Mouse (Mus musculus): ENCODE data around the gene Il1rapl1. TPM values are rescaled to one million over a fixed set of nuclear protein-coding genes. Genes with fewer than 3 reads are reported as not detected.
A peak's percentile ranks its signal among the peaks of the same experiment; 100 is the strongest.

Gene Il1rapl1
- 0.20 and 0.51 TPM in 2 replicates for polyA plus RNA-seq (2015; fragmentation: Nextera tagmentation; extraction: Ambion mirVana)

DNA sequence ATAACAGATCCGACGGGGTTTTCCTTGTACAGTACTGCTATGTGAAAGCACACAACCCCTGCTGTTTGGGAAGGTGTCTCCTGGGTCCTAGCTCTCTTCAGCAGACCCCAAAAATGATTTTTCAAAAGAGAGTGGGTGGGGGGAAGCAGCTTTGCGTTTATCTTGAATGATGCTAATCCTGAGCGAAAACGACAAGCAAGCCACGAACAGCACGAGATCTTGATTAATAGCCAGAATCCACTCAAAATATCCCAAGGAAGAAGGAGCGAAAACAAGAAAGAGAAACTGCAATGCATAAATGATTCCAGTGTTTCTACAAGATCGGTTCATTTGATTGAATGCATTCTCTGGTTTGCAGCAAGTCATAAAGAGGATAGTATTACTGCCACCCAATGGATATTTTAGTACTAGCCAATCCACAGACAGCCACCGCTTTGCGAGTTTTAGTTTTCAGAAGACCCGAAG lies at the start of gene Il1rapl1:
Gene Il1rapl1, minus strand, starts transcription at position 37 of the 465 bp plus-strand sequence.
- 16% methylated on average over 12 of the region's 12 CpGs for WGBS
- no peak for ATAC-seq (replicated peaks; ENCODE audit: insufficient number of reproducible peaks, insufficient read depth, low FRiP score, low read depth)
- Histone ChIP-seq H3K4me1 (replicated peaks) (no peaks in the 10 kb centered on the region), H3K36me3 (no peaks in the 10 kb centered on the region), H3K9me3 (replicated peaks) (no peaks in the 10 kb centered on the region), H3K27ac (no peak within 1 kb of the TSS), H3K9ac (no peak within 1 kb of the TSS), H3K27me3 (no peaks in the 10 kb centered on the region), H3K4me3 (peak within 1 kb of the TSS; percentile 43), H3K4me2 (peak within 1 kb of the TSS; percentile 64)

GRCm38 (mm10) chrX:88158037-88158436 lies 42.6 kb upstream of the Il1rapl1 start:
- Histone ChIP-seq H3K36me3 (no peaks in the 10 kb centered on the region), H3K4me3 (no peak overlapping the region), H3K4me2 (no peak overlapping the region), H3K9ac (no peak overlapping the region), H3K9me3 (replicated peaks) (no peaks in the 10 kb centered on the region), H3K27ac (no peak overlapping the region), H3K4me1 (replicated peaks) (no peaks in the 10 kb centered on the region), H3K27me3 (no peaks in the 10 kb centered on the region)
- WGBS, result 39% methylated on average over 2 of the region's 2 CpGs
- no peak for ATAC-seq (replicated peaks; ENCODE audit: insufficient number of reproducible peaks, insufficient read depth, low FRiP score, low read depth)

GRCm38 (mm10) chrX:88125612-88126011 lies 10.2 kb upstream of the Il1rapl1 start:
- H3K4me2 ChIP-seq, result no peak overlapping the region
- no peak overlapping the region for H3K27ac ChIP-seq
- H3K36me3 ChIP-seq, result no peaks in the 10 kb centered on the region
- 33% methylated on average over 3 of the region's 3 CpGs for WGBS
- no peak overlapping the region for H3K4me3 ChIP-seq
- no peak overlapping the region for H3K9ac ChIP-seq
- H3K27me3 ChIP-seq, result no peaks in the 10 kb centered on the region
- ATAC-seq (replicated peaks; ENCODE audit: insufficient number of reproducible peaks, insufficient read depth, low FRiP score, low read depth), result no peak
- no peaks in the 10 kb centered on the region for H3K4me1 ChIP-seq (replicated peaks)
- H3K9me3 ChIP-seq (replicated peaks), result no peaks in the 10 kb centered on the region

DNA sequence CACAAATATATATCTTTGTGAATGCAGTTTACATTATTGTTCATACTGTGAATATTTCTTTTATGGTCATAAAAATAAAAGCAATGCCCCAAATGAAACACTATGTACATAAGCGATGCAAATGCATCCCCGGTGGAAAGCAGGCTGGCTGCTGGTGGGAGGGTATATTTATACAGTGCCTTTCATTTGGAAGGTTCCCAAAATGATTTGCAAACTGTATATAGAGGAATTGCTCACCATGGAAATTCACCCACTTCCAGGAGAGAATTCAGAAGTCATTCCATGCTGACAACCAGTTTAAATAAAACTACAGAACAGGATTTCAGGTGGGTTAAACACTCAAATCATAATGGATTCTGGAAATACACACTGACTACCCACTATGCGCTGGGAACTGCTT lies 4.6 kb upstream of the Il1rapl1 start:
- Histone ChIP-seq H3K9me3 (replicated peaks) (no peaks in the 10 kb centered on the region), H3K4me2 (no peak overlapping the region), H3K4me1 (replicated peaks) (no peaks in the 10 kb centered on the region), H3K9ac (no peak overlapping the region), H3K4me3 (no peak overlapping the region), H3K36me3 (no peaks in the 10 kb centered on the region), H3K27ac (no peak overlapping the region), H3K27me3 (no peaks in the 10 kb centered on the region)
- whole genome bisulfite sequencing, result 79% methylated on average over 3 of the region's 3 CpGs
- no peak for ATAC-seq (replicated peaks; ENCODE audit: insufficient number of reproducible peaks, insufficient read depth, low FRiP score, low read depth)

DNA sequence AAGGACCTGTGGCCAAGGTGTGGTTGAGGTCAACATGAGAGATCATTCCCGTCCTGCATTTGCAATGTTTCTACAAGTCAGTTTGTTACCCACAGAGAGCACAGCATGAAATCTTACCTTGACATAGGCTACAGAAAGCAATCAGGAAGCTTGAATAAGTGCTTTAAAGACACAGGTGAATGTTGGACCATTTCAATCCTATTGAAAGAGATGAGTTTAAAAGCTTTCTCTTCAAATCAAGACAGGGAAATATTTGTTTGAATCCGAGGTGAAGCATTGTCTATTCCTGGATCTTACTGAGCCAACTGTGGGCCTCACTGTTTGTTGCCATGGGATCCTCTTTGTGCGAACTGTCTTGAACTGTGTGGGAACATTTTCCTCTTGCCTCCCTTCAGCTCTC lies 2.4 kb upstream of the Il1rapl1 start:
- Histone ChIP-seq H3K4me3 (no peak overlapping the region), H3K4me2 (no peak overlapping the region), H3K9me3 (replicated peaks) (no peaks in the 10 kb centered on the region), H3K27me3 (no peaks in the 10 kb centered on the region), H3K27ac (no peak overlapping the region), H3K9ac (no peak overlapping the region), H3K36me3 (no peaks in the 10 kb centered on the region), H3K4me1 (replicated peaks) (no peaks in the 10 kb centered on the region)
- WGBS, result 41% methylated on average over 3 of the region's 3 CpGs
- no peak for ATAC-seq (replicated peaks; ENCODE audit: insufficient number of reproducible peaks, insufficient read depth, low FRiP score, low read depth)

- peak overlapping the region; percentile 43 for H3K4me3 ChIP-seq
- 9% methylated on average over 3 of the region's 3 CpGs for WGBS
- no peak overlapping the region for H3K27ac ChIP-seq
- H3K4me1 ChIP-seq (replicated peaks), result no peaks in the 10 kb centered on the region
- no peak for ATAC-seq (replicated peaks; ENCODE audit: insufficient number of reproducible peaks, insufficient read depth, low FRiP score, low read depth)
- no peaks in the 10 kb centered on the region for H3K36me3 ChIP-seq
- H3K9ac ChIP-seq, result no peak overlapping the region
- no peaks in the 10 kb centered on the region for H3K27me3 ChIP-seq
- no peaks in the 10 kb centered on the region for H3K9me3 ChIP-seq (replicated peaks)
- H3K4me2 ChIP-seq, result peak overlapping the region; percentile 64
These were observed 881 bp upstream of the Il1rapl1 start for GRCm38 (mm10) chrX:88116326-88116725.

- H3K4me3 ChIP-seq, result no peak overlapping the region
These were observed 1.9 kb downstream of the Il1rapl1 start for GRCm38 (mm10) chrX:88113561-88113960.

GRCm38 (mm10) chrX:88112254-88112653 lies 3.2 kb downstream of the Il1rapl1 start:
- WGBS, result 30% methylated on average over 2 of the region's 2 CpGs
- H3K4me3 ChIP-seq, result no peak overlapping the region
- H3K27ac ChIP-seq, result no peak overlapping the region
- ATAC-seq (replicated peaks; ENCODE audit: insufficient number of reproducible peaks, insufficient read depth, low FRiP score, low read depth), result no peak
- H3K27me3 ChIP-seq, result no peaks in the 10 kb centered on the region
- H3K36me3 ChIP-seq, result no peaks in the 10 kb centered on the region
- H3K4me1 ChIP-seq (replicated peaks), result no peaks in the 10 kb centered on the region
- H3K9ac ChIP-seq, result no peak overlapping the region
- no peaks in the 10 kb centered on the region for H3K9me3 ChIP-seq (replicated peaks)
- no peak overlapping the region for H3K4me2 ChIP-seq

More at GRCm38 (mm10) chrX:88113561-88113960, 1.9 kb downstream of the Il1rapl1 start:
- no peak overlapping the region for H3K9ac ChIP-seq
- no peaks in the 10 kb centered on the region for H3K27me3 ChIP-seq
- no peak for ATAC-seq (replicated peaks; ENCODE audit: insufficient number of reproducible peaks, insufficient read depth, low FRiP score, low read depth)
- H3K36me3 ChIP-seq, result no peaks in the 10 kb centered on the region
- H3K4me1 ChIP-seq (replicated peaks), result no peaks in the 10 kb centered on the region
- H3K9me3 ChIP-seq (replicated peaks), result no peaks in the 10 kb centered on the region
- no peak overlapping the region for H3K27ac ChIP-seq
- no peak overlapping the region for H3K4me2 ChIP-seq
- WGBS, result 44% methylated on average over 6 of the region's 6 CpGs

GRCm38 (mm10) chrX:88109733-88110132 lies 5.7 kb downstream of the Il1rapl1 start:
- WGBS, result 73% methylated on average over 2 of the region's 2 CpGs

DNA sequence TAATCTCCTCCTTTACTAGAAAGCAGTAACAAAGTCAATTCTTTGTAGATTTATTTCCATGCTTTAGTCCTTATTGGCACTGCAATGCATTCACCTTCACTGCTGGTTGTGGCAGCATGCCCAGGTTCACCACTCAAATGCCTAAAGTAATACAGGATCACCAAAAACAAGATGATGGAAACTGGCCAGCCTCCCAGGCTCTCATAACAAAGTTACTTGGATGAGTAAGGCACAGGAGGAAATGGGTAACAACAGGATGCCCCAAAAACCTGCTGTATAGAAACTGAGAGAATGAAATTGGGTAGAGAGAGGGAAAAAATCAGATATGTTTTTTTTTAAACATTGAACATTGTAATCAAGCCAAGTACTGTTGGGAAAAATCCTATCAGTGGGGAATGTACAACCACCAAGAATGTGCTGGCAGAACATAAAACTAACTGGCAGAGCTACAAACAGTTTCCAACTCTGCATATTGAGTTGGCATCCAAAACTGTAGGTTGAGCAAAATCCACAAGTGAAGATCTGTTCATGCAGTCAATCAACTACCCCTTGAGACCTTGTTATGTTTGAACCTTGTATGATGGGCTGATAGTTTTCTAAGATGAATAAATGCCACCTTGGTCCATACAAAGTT lies 21.4 kb downstream of the Il1rapl1 start:
- no peak overlapping the region for H3K27ac ChIP-seq
- H3K36me3 ChIP-seq, result no peaks in the 10 kb centered on the region
- no peak overlapping the region for H3K4me2 ChIP-seq
- H3K9me3 ChIP-seq (replicated peaks), result no peaks in the 10 kb centered on the region
- H3K4me3 ChIP-seq, result no peak overlapping the region
- no peak overlapping the region for H3K9ac ChIP-seq
- H3K4me1 ChIP-seq (replicated peaks), result no peaks in the 10 kb centered on the region
- ATAC-seq (replicated peaks; ENCODE audit: insufficient number of reproducible peaks, insufficient read depth, low FRiP score, low read depth), result no peak
- no peaks in the 10 kb centered on the region for H3K27me3 ChIP-seq

More at GRCm38 (mm10) chrX:88109733-88110132, 5.7 kb downstream of the Il1rapl1 start:
- Histone ChIP-seq H3K4me3 (no peak overlapping the region), H3K36me3 (no peaks in the 10 kb centered on the region), H3K27ac (no peak overlapping the region), H3K4me1 (replicated peaks) (no peaks in the 10 kb centered on the region), H3K9me3 (replicated peaks) (no peaks in the 10 kb centered on the region), H3K4me2 (no peak overlapping the region), H3K9ac (no peak overlapping the region), H3K27me3 (no peaks in the 10 kb centered on the region)
- no peak for ATAC-seq (replicated peaks; ENCODE audit: insufficient number of reproducible peaks, insufficient read depth, low FRiP score, low read depth)

DNA sequence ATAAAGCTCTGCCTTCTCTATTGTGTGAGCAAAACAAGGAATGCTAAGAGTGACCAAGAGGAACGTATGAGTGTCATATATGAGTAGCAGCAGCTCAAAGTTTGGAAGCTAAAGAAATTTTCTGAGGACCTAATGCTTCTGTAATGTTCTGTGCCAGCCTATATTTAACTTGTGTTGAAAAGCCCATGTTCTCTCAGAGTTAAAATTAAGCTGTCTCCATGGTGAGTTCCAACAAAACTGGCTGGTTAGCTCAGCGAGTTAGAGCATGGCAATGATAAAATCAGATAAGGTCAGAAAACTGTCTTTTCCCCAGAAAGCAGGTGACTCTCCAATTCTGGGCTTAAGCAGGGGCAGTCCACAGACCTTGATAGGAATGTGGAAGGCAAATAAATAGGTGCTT lies 25.6 kb downstream of the Il1rapl1 start:
- H3K9me3 ChIP-seq (replicated peaks), result no peaks in the 10 kb centered on the region
- no peak overlapping the region for H3K27ac ChIP-seq
- no peak overlapping the region for H3K4me2 ChIP-seq
- H3K36me3 ChIP-seq, result no peaks in the 10 kb centered on the region
- H3K4me3 ChIP-seq, result no peak overlapping the region
- no peak for ATAC-seq (replicated peaks; ENCODE audit: insufficient number of reproducible peaks, insufficient read depth, low FRiP score, low read depth)
- WGBS, result 43% methylated on average over 2 of the region's 2 CpGs
- no peaks in the 10 kb centered on the region for H3K4me1 ChIP-seq (replicated peaks)
- no peaks in the 10 kb centered on the region for H3K27me3 ChIP-seq
- no peak overlapping the region for H3K9ac ChIP-seq

DNA sequence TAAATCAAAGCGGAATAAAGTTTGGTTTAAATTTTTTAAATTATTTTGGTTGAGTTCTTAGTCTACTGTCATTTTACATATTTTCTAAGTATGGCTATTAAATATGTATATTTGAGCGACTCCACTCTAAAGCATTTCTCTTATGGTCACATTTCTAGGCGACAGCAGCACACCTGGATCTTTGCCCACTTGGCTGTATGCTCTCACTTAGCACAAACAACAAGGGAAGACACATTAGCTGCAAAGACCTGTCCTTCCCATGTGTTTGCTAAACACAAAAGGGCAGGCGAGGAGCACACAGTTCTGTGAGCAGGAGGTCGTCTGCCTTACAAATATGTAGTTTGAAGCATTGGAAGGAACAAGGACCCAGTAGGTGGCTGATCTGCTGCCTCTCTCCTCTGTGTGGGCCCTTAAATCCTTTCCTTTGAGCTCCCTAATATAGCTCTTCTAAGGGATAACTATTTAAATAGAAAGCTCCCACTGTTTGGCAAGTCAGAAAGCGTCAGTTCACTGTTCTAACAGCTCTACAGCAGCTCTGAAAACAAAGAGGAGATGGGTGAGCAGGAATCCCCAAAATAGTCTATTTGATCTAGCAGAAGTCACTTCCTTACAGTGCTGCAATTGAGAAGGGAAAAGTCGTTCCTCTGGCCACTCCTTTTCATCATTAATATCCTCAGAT lies 42.6 kb downstream of the Il1rapl1 start:
- Histone ChIP-seq H3K9ac (no peak overlapping the region), H3K4me1 (replicated peaks) (no peaks in the 10 kb centered on the region), H3K27ac (no peak overlapping the region), H3K27me3 (no peaks in the 10 kb centered on the region), H3K36me3 (no peaks in the 10 kb centered on the region), H3K4me3 (no peak overlapping the region), H3K4me2 (no peak overlapping the region), H3K9me3 (replicated peaks) (no peaks in the 10 kb centered on the region)
- no peak for ATAC-seq (replicated peaks; ENCODE audit: insufficient number of reproducible peaks, insufficient read depth, low FRiP score, low read depth)
- 53% methylated on average over 7 of the region's 7 CpGs for WGBS

Data from heart, embryonic 15.5 days (tissue).